In the genomic region with DNA sequence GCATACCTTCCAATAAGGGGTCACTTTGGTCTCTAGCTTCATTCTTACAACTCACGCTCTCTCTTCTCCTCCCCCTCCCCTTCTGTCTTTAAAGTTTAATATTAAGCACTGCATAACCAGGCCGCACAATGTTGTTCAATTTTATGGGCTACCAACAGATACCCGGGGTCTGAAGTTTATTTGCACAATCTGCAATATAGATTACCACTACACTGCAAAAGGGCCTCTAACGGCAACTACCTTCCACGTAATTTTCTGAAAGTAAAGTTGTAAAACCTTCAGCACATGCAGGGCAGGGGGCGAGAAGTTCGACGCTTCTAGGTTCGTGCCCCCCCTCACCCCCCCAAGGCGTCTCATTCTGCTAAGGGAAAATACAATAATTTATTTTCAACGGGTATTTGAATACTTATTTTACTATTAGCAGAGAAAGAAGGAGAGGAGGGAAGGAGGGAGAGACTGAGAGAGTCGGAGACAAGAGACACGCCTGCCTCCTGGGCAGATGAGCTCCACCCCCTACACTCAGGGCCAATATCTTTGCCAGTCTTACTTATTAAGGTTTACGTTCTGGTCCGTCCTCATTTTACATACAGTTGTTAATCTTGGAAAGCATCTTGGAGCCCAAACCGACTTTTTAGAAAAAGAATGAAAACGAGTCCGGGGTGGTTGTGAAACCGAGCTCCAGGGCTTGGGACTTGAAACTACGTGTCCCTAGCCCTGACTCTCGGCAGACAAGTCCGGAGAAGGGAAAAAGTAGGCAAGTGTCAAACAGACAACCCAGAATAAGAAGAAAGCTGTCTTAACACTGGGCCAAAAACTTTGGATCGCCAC, we compare ENCODE assay signal across 8 mouse cellular contexts. TPM values are rescaled to one million over a fixed set of nuclear protein-coding genes. Genes with fewer than 3 reads are reported as not detected.
DNase-seq lines count a peak whose midpoint lies in the region; ATAC-seq lines count a peak whose summit lies in the region.

No protein-coding gene starts in this region.

- peak overlapping the region; percentile 87 for H3K27ac ChIP-seq in kidney, embryonic 15.5 days
- peak overlapping the region; percentile 80 for H3K27ac ChIP-seq in stomach, embryonic 15.5 days

- WGBS in kidney, embryonic 15.5 days, result 2% methylated on average over 23 of the region's 23 CpGs
- 2% methylated on average over 23 of the region's 23 CpGs for WGBS in stomach, embryonic 15.5 days

- peak overlapping the region; percentile 83 for H3K4me2 ChIP-seq in kidney, embryonic 15.5 days
- peak overlapping the region; percentile 66 for H3K4me2 ChIP-seq in stomach, embryonic 15.5 days

- no peaks in the 10 kb centered on the region for H3K27me3 ChIP-seq in megakaryocyte, embryonic 14.5 days (replicated peaks)
- H3K27me3 ChIP-seq in kidney, embryonic 15.5 days, result no peaks in the 10 kb centered on the region
- no peaks in the 10 kb centered on the region for H3K27me3 ChIP-seq in stomach, embryonic 15.5 days (replicated peaks)

- H3K9me3 ChIP-seq in megakaryocyte, embryonic 14.5 days, result no peaks in the 10 kb centered on the region
- H3K9me3 ChIP-seq in kidney, embryonic 15.5 days (replicated peaks), result no peaks in the 10 kb centered on the region
- no peaks in the 10 kb centered on the region for H3K9me3 ChIP-seq in stomach, embryonic 15.5 days

- no peak for ATAC-seq in megakaryocyte, adult 5-6 weeks (ENCODE audit: poor library complexity, severe bottlenecking)
- no peak for ATAC-seq in kidney, embryonic 15.5 days (replicated peaks; ENCODE audit: low FRiP score)
- ATAC-seq in stomach, embryonic 15.5 days (ENCODE audit: insufficient read depth, low FRiP score, low read depth), result no peak

- peak overlapping the region; percentile 100 for H3K4me3 ChIP-seq in megakaryocyte, embryonic 14.5 days (replicated peaks)
- H3K4me3 ChIP-seq in kidney, embryonic 15.5 days (replicated peaks), result peak overlapping the region; percentile 97
- H3K4me3 ChIP-seq in stomach, embryonic 15.5 days (replicated peaks), result peak overlapping the region; percentile 69

- peaks cover 27% of the 10 kb centered on the region for H3K4me1 ChIP-seq in megakaryocyte, embryonic 14.5 days
- peaks cover 14% of the 10 kb centered on the region for H3K4me1 ChIP-seq in kidney, embryonic 15.5 days
- H3K4me1 ChIP-seq in stomach, embryonic 15.5 days, result peaks cover 10% of the 10 kb centered on the region; the same call in 1 of the 2 replicates

- DNase-seq in c-Kit-positive CD71-negative TER-119-negative erythroid progenitor cells, embryonic 14.5 days (ENCODE audit: low read depth), result peak; percentile 28
- peak; percentile 19 for DNase-seq in heart, adult 8-10 months (ENCODE audit: low spot score)
- DNase-seq in lung, postnatal 25 days (ENCODE audit: low spot score), result peak; percentile 12
- no peak for DNase-seq in layer of hippocampus, adult 18-20 months (ENCODE audit: low spot score in 2 of 2)

- H3K36me3 ChIP-seq in megakaryocyte, embryonic 14.5 days (replicated peaks; ENCODE audit: low read length), result peaks cover 14% of the 10 kb centered on the region
- H3K36me3 ChIP-seq in kidney, embryonic 15.5 days, result 0 out of 2 replicates have a peak, but pooled peaks cover 5% of the 10 kb centered on the region
- H3K36me3 ChIP-seq in stomach, embryonic 15.5 days, result no peaks in the 10 kb centered on the region

- peak overlapping the region; percentile 85 for H3K9ac ChIP-seq in kidney, embryonic 15.5 days
- peak overlapping the region; percentile 70; the same call in 1 of the 2 replicates for H3K9ac ChIP-seq in stomach, embryonic 15.5 days

RNA-seq across cellular contexts. Expression of a gene that starts 1.2 kb away (rescaled TPM):
- 5.3 and 14.2 TPM in 2 replicates for polyA plus RNA-seq in megakaryocyte, embryonic 14.5 days (2012; ENCODE audit: insufficient read depth, low replicate concordance)
- total RNA-seq in megakaryocyte, adult 5-6 weeks (2015), result 14.8 and 19.6 TPM in 2 replicates
- total RNA-seq in megakaryocyte, adult 5-6 weeks (2017), result 9.1 and 11.7 TPM in 2 replicates
- 10 to 100 TPM; 33.9 to 36.7 (median 34.6) TPM for total RNA-seq in heart, adult 8-10 months (2022)
- polyA plus RNA-seq in kidney, embryonic 15.5 days (2015; fragmentation: Nextera tagmentation; extraction: Ambion mirVana), result 40.9 and 41.0 TPM in 2 replicates
- 44.2 and 47.9 TPM in 2 replicates for polyA plus RNA-seq in stomach, embryonic 15.5 days (2015; fragmentation: Nextera tagmentation; extraction: Ambion mirVana)
- 10 to 100 TPM; 60.5 to 61.7 TPM for total RNA-seq in layer of hippocampus, adult 18-20 months (2021)

Comparison
In these comparisons a context has a peak if more than half of its experiments do, and no peak if none do; other contexts are left out.
1. DNase-seq: peak in c-Kit-positive CD71-negative TER-119-negative erythroid progenitor cells, embryonic 14.5 days (single experiment), heart, adult 8-10 months (single experiment) and lung, postnatal 25 days (single experiment); none in layer of hippocampus, adult 18-20 months (0 of 2).
2. Peak in every context shown above with its lines, with median percentiles within 50 percentile points of each other: H3K4me3 ChIP-seq.